Mouse (Mus musculus) limb, embryonic 12.5 days (tissue): ENCODE results near the gene Olfr266. TPM values are rescaled to one million over a fixed set of nuclear protein-coding genes. Genes with fewer than 3 reads are reported as not detected.

Experiments
- ATAC-seq: fragments of 200-750 bp; cut with Nextera tagmentation; 2 replicates; pipeline ENCODE4 v1.8.0; 2017; ENCODE audit warnings: low read depth, moderate TSS enrichment; ENCODE audit not compliant: insufficient number of reproducible peaks, insufficient read depth, low FRiP score, low TSS enrichment
- H3K27ac ChIP-seq: fragments of 300-500 bp; sonication (generic); 2 replicates; pipeline ENCODE4 v1.5.1; 2016; ENCODE audit warnings: mild to moderate bottlenecking, moderate library complexity
- H3K27me3 ChIP-seq: fragments of 300-500 bp; sonication (generic); 2 replicates; pipeline ENCODE4 v1.6.1; 2016; ENCODE audit warnings: mild to moderate bottlenecking, moderate library complexity
- H3K36me3 ChIP-seq: fragments of 300-500 bp; sonication (generic); 2 replicates; pipeline ENCODE4 v1.6.1; 2016; ENCODE audit warnings: mild to moderate bottlenecking, moderate library complexity
- H3K4me1 ChIP-seq: fragments of 300-500 bp; sonication (generic); replicated peaks from 2 replicates; pipeline ENCODE4 v1.6.1; 2016
- H3K4me2 ChIP-seq: fragments of 300-500 bp; sonication (generic); 2 replicates; pipeline ENCODE4 v1.6.1; 2016; ENCODE audit warnings: mild to moderate bottlenecking, moderate library complexity
- H3K4me3 ChIP-seq: fragments of 300-500 bp; sonication (generic); replicated peaks from 2 replicates; pipeline ENCODE4 v1.5.1; 2016; ENCODE audit warnings: mild to moderate bottlenecking
- H3K9ac ChIP-seq: fragments of 300-500 bp; sonication (generic); replicated peaks from 2 replicates; pipeline ENCODE4 v1.6.1; 2016; ENCODE audit warnings: mild to moderate bottlenecking, moderate library complexity
- H3K9me3 ChIP-seq: fragments of 300-500 bp; sonication (generic); 2 replicates; pipeline ENCODE4 v1.6.1; 2016; ENCODE audit warnings: mild to moderate bottlenecking, moderate library complexity
- WGBS: fragments of 180-500 bp; shearing (Covaris S2); methylation state at CpG from one replicate; pipeline ENCODE4 v1.1.7; 2016; 5-methylcytosine and 5-hydroxymethylcytosine counted together
- polyA plus RNA-seq: library from polyadenylated mRNA; unstranded; fragments of >200 nt; fragmentation: Nextera tagmentation; extraction: Ambion mirVana; gene quantifications from 2 replicates; pipeline ENCODE4 v1.2.1, GENCODE M21; 2016

The Olfr266 gene
- polyA plus RNA-seq, result not detected in 2 replicates

DNA sequence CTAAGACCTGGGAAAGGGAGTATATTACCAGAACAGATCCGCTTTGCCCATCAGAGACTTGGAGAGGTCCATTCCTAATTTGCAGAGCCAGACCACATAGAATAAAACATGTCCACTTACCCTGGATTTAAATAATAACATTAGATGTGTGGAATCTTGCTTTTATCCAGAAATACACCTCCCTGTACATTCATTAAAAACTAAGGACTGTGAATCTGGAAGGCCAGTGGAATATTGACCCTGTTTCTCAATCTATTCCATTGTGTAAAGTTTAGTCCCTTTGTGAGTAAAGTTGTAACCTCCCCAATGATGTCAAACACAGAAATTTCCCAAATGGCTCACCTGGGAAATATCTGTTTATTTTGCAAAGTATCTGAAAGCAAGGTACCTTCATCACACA is at the start of gene Olfr266:
TSS of gene Olfr266 (minus strand) at position 101 of the 400 bp plus-strand sequence.
- no peaks in the 10 kb centered on the region for H3K27me3 ChIP-seq
- 86% methylated on average over 1 of the region's 1 CpGs for WGBS

DNA sequence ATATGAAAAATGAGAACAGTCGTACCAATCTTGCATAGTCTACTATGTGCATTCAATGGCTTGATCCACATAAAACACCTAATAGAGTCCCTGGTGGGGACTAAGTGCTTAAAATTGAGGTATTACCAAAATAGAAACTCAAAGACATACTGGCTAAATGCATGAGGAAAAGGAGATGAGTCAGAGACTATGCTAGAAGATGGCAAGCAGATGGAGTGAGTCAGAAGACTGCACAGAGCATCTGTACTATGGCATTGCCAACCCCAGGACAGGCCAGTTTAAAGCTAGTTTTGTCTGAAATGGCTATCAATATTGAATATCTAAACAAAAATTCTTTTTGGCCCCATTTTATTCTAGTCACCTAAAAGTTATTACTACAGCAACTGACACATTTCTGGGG is 49.5 kb upstream of the Olfr266 start:
- no peak for ATAC-seq
- H3K9me3 ChIP-seq, result 0 out of 2 replicates have a peak, but pooled peaks cover 3% of the 10 kb centered on the region
- H3K27me3 ChIP-seq, result no peaks in the 10 kb centered on the region
- H3K4me1 ChIP-seq, result no peaks in the 10 kb centered on the region
- H3K4me2 ChIP-seq, result no peak overlapping the region
- H3K9ac ChIP-seq, result no peak overlapping the region
- WGBS, result 86% methylated on average over 1 of the region's 1 CpGs
- no peaks in the 10 kb centered on the region for H3K36me3 ChIP-seq
- H3K27ac ChIP-seq, result no peak overlapping the region
- no peak overlapping the region for H3K4me3 ChIP-seq

More for the DNA sequence above, at the start of gene Olfr266:
- H3K36me3 ChIP-seq, result no peaks in the 10 kb centered on the region
- no peak for ATAC-seq
- no peak within 1 kb of the TSS for H3K9ac ChIP-seq
- H3K4me2 ChIP-seq, result no peak within 1 kb of the TSS
- no peak within 1 kb of the TSS for H3K4me3 ChIP-seq
- no peaks in the 10 kb centered on the region for H3K4me1 ChIP-seq
- H3K27ac ChIP-seq, result no peak within 1 kb of the TSS
- H3K9me3 ChIP-seq, result 0 out of 2 replicates have a peak, but pooled peaks cover under 1% of the 10 kb centered on the region

DNA sequence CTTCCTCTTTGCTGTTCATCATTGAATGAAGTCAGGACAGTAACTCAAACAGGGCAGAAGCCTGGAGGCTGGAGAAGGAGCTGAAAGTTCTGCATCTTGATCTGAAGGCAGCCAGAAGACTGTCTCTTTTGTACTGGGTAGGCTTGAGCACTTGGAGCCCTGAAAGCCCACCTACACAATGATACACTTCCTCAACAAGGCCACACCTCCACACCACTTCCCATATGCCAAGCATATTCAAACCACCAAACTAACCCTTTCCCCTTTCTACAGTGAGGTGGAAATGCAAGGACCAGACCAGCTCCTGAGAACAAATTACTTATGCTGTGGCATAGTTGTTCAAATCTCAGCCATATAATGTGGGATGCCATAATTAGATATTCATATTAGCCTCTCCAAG is 46.8 kb upstream of the Olfr266 start:
- Histone ChIP-seq H3K9ac (no peak overlapping the region), H3K4me3 (no peak overlapping the region), H3K27me3 (no peaks in the 10 kb centered on the region), H3K27ac (no peak overlapping the region), H3K4me1 (no peaks in the 10 kb centered on the region), H3K4me2 (no peak overlapping the region), H3K9me3 (0 out of 2 replicates have a peak, but pooled peaks cover 3% of the 10 kb centered on the region), H3K36me3 (no peaks in the 10 kb centered on the region)
- ATAC-seq, result no peak

DNA sequence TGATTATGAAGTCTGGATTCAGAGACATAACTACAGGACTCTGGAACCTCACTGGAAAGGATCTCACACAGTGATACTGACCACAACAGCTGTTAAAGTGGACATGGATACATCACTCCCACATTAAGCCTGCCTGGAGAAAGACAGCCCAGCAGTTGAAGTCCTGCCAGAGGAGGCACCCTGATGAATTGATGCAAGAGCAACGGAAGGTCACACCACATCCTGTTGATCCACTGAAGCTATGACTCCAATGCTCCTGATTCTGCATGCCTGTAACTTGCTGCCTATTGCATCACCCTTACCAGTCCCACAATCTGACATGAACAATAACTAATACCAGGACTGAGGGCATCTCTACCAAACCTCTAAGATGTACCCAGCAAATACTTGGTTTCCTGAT is 6.0 kb upstream of the Olfr266 start:
- WGBS, result 91% methylated on average over 1 of the region's 1 CpGs
- no peaks in the 10 kb centered on the region for H3K4me1 ChIP-seq
- H3K4me3 ChIP-seq, result no peak overlapping the region
- ATAC-seq, result no peak
- no peak overlapping the region for H3K4me2 ChIP-seq
- H3K27ac ChIP-seq, result no peak overlapping the region
- H3K9ac ChIP-seq, result no peak overlapping the region
- no peaks in the 10 kb centered on the region for H3K27me3 ChIP-seq
- no peaks in the 10 kb centered on the region for H3K36me3 ChIP-seq
- peaks cover 25% of the 10 kb centered on the region for H3K9me3 ChIP-seq

DNA sequence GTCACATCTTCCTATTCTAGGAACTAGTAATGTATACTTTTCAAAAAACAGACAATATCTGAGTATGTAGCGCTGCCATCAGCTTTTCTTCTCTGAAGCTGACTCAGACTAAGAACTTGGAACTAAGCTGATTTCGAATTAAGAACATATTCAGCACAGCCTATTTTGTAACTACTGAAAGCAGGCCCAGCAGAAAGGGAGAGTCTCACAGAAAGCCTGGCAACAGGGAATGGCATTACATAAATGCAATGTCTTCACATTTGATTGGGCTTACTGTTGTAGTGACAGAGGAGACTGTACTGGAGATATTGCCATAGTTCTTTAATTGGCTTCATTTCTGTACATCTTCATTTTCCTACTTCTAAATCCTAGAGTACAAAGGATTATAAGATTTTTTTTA is 8.4 kb downstream of the Olfr266 start:
- H3K27ac ChIP-seq, result no peak overlapping the region
- H3K9ac ChIP-seq, result no peak overlapping the region
- H3K4me2 ChIP-seq, result no peak overlapping the region
- H3K27me3 ChIP-seq, result no peaks in the 10 kb centered on the region
- 69% methylated on average over 2 of the region's 2 CpGs for WGBS
- ATAC-seq, result no peak
- no peak overlapping the region for H3K4me3 ChIP-seq
- no peaks in the 10 kb centered on the region for H3K36me3 ChIP-seq
- peaks cover 3% of the 10 kb centered on the region; the same call in 1 of the 2 replicates for H3K9me3 ChIP-seq
- no peaks in the 10 kb centered on the region for H3K4me1 ChIP-seq

DNA sequence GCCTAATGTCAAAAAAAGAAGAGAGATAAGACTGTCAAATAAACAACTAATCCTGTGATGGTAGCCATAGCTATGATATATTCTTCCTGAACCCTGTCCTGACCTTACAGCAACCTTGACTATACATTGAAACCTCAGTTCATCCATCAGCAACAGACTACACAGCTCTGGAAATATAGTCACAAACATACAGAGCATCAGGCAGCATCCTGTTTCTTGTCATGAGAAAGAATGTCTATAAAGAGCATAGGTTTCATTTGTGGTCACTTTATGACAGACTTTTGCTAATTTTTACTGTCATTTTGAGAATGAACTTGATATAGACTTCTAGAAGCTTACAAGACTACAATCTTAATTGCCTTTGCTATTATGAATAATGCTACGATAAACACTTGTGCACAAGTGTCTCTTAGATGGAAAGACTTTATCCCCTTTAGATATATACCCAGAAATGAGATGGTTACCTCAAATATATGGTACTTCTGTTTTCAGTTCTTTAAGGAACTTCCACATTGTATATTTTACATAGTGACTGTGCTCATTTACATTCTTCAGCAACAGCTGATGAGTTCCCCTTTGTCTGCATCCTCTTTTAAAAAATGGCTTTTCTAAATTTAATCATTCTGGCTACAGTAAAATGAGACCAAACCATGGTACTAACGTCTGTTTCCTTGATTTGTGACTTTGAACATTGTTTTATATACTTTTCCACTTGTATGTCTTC is 17.0 kb downstream of the Olfr266 start:
- Histone ChIP-seq H3K27me3 (no peaks in the 10 kb centered on the region), H3K9me3 (no peaks in the 10 kb centered on the region), H3K4me1 (no peaks in the 10 kb centered on the region), H3K27ac (no peak overlapping the region), H3K9ac (no peak overlapping the region), H3K4me3 (no peak overlapping the region), H3K36me3 (no peaks in the 10 kb centered on the region), H3K4me2 (no peak overlapping the region)
- no peak for ATAC-seq
- WGBS, result 65% methylated on average over 2 of the region's 2 CpGs

DNA sequence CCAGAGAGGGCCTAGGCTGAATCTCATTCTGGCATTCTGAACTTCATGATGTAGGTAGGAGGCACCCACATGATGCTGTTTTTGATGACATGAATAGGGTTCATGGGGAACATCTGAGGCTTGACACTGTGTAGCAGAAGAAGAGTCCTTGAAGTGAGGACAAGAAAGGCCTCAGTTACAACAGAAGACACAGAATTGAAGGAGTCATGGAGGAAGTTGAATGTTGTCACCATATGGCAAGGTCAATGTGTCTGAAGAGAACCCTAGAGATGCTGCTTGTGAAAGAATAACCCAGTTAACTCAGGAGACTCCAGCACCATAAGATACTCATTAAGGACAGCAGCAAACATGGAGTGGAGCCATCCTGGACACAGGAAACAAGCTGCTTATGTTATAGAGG is 28.0 kb downstream of the Olfr266 start:
- H3K4me2 ChIP-seq, result no peak overlapping the region
- H3K27ac ChIP-seq, result no peak overlapping the region
- H3K4me3 ChIP-seq, result no peak overlapping the region
- no peak overlapping the region for H3K9ac ChIP-seq
- no peaks in the 10 kb centered on the region for H3K36me3 ChIP-seq
- no peaks in the 10 kb centered on the region for H3K4me1 ChIP-seq
- H3K9me3 ChIP-seq, result peaks cover 6% of the 10 kb centered on the region; the same call in 1 of the 2 replicates
- H3K27me3 ChIP-seq, result no peaks in the 10 kb centered on the region
- ATAC-seq, result no peak

DNA sequence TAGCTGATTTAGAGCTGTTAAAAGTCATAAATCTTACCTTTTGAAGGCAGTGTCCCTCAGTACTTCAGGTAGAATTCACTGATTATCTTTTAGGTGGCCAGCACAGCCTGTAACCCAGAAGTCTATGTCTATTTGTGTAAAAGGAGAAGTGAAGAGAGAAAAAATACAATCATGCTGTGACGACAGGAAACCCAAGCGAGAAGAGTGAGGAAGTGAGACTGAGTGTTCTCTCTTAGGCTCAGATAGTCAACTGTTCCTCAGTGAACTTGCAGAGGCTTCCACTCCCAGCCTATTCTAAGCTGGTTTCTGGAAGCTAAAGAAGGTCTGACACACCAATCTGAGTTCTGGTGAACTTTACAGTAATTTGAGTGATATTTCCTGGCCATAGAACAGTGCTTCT is 36.2 kb downstream of the Olfr266 start, which contains the start of gene Cd53:
TSS of gene Cd53 (minus strand) at position 220 of the 400 bp plus-strand sequence.
- no peak within 1 kb of the TSS for H3K4me2 ChIP-seq
- WGBS, result 76% methylated on average over 2 of the region's 2 CpGs
- no peak within 1 kb of the TSS for H3K27ac ChIP-seq
- H3K9me3 ChIP-seq, result no peaks in the 10 kb centered on the region
- H3K27me3 ChIP-seq, result no peaks in the 10 kb centered on the region
- no peak within 1 kb of the TSS for H3K9ac ChIP-seq
- no peaks in the 10 kb centered on the region for H3K4me1 ChIP-seq
- H3K4me3 ChIP-seq, result no peak within 1 kb of the TSS
- no peak for ATAC-seq
- no peaks in the 10 kb centered on the region for H3K36me3 ChIP-seq

DNA sequence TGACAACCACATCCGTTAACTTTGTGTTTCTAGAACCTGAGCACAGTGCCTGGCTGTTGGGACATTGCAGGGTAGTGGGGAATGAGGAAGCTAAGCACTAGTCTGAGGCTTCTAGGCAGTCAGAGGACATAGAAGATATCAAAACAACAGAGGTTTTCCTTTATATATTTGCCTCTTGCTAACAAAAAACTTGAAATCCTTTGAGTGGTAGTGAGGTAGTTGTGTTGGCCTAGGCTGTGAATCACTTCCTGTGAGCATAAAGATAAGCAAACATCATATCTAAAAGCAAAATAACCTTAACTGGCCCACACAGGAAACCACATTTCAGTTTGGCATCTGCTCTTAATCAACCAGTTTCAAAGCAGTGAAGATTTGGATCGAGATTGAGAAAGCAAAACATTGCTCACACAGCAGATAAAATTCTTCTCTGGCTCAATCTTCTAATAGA is 37.6 kb downstream of the Olfr266 start:
- 56% methylated on average over 2 of the region's 2 CpGs for WGBS
- no peak for ATAC-seq
- no peak overlapping the region for H3K4me2 ChIP-seq

DNA sequence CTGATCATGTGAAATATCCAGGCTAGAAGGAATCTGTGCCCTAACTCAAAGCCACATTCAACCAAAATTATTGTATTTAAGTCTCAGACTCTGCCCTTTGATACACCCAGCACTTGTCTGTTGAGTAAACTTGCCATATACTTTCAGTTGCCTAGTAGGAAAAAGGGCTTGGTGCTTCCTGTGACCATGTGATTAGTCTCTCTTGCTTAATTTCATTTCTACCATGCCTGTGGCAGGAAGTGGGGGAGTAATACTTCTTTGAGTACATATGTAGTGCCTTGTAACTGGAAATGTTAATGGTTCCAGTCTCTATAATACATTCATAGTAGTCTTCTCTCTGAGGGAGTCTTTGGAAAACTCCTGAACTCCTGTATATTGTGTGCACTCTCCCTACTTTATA is 38.1 kb downstream of the Olfr266 start:
- ATAC-seq, result no peak
- H3K27ac ChIP-seq, result no peak overlapping the region
- no peak overlapping the region for H3K4me3 ChIP-seq
- H3K4me1 ChIP-seq, result no peaks in the 10 kb centered on the region
- no peaks in the 10 kb centered on the region for H3K36me3 ChIP-seq
- H3K9me3 ChIP-seq, result no peaks in the 10 kb centered on the region
- H3K9ac ChIP-seq, result no peak overlapping the region
- no peaks in the 10 kb centered on the region for H3K27me3 ChIP-seq
- no peak overlapping the region for H3K4me2 ChIP-seq

More for the DNA sequence above, 37.6 kb downstream of the Olfr266 start:
- H3K27me3 ChIP-seq, result no peaks in the 10 kb centered on the region
- H3K4me1 ChIP-seq, result no peaks in the 10 kb centered on the region
- no peak overlapping the region for H3K27ac ChIP-seq
- H3K36me3 ChIP-seq, result no peaks in the 10 kb centered on the region
- no peak overlapping the region for H3K4me3 ChIP-seq
- H3K9ac ChIP-seq, result no peak overlapping the region
- no peaks in the 10 kb centered on the region for H3K9me3 ChIP-seq

DNA sequence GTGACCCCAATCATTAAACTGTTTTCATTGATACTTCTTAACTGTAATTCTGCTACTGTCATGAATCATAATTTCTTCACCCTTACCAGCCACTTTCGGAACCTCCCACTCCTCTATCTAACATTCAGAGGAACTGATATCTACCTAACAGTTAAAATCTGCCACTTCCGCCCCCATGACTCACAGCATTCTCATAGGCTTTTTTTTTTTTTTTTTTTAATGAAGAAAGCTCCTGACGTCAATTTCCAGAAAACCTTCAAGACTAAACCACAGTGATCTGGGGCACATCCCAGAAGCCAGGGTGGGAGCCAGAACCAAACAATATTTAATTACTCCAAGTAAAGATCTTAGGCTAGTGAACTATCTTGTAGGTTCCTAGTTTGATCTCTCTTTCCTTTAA is 41.0 kb downstream of the Olfr266 start:
- Histone ChIP-seq H3K27ac (no peak overlapping the region), H3K36me3 (no peaks in the 10 kb centered on the region), H3K27me3 (no peaks in the 10 kb centered on the region), H3K4me2 (no peak overlapping the region), H3K9me3 (0 out of 2 replicates have a peak, but pooled peaks cover 9% of the 10 kb centered on the region), H3K4me1 (no peaks in the 10 kb centered on the region), H3K4me3 (no peak overlapping the region), H3K9ac (no peak overlapping the region)
- 77% methylated on average over 3 of the region's 3 CpGs for WGBS
- no peak for ATAC-seq

DNA sequence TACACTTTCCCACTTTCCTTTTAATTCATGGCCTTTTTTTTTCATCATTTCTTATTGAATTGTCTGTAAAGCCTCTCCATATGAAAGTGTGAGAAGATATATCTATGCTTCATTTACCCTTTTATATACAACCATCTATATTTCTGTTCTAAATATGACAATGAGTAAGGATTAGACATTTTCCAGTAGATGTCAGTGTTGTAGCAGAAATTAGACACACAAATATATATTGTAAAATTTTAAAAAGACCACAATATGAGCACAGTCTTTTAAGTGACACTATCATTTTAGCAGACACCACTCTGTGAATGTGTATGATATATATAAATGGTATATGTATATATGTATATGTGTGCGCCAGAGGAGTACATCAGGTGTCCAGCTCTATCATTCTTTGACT is 54.3 kb downstream of the Olfr266 start:
- no peaks in the 10 kb centered on the region for H3K27me3 ChIP-seq
- H3K36me3 ChIP-seq, result no peaks in the 10 kb centered on the region
- H3K4me2 ChIP-seq, result no peak overlapping the region
- H3K4me3 ChIP-seq, result no peak overlapping the region
- WGBS, result 70% methylated on average over 1 of the region's 1 CpGs
- ATAC-seq, result no peak
- no peak overlapping the region for H3K27ac ChIP-seq
- H3K9me3 ChIP-seq, result no peaks in the 10 kb centered on the region
- no peak overlapping the region for H3K9ac ChIP-seq
- no peaks in the 10 kb centered on the region for H3K4me1 ChIP-seq
